In the genomic region with DNA sequence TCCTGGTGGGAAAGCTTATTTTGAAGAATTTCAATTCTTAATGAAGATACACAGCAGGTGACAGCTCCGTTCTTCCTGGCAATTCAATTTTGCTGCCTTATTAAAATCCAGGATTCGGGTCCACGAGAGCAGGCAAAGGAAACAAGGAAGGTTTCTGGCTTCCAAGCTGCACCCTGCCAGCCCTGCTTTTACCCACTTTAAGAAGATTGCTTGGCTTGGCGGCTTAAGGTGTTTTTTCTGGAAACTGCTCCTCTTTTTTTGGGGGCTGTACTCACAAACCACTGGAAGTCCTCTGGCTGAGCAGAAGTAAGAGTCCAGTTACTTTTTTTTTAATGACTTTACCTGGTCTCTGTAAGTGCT, we compare ENCODE assay signal across 15 mouse cellular contexts. TPM values are rescaled to one million over a fixed set of nuclear protein-coding genes. Genes with fewer than 3 reads are reported as not detected.
DNase-seq lines count a peak whose midpoint lies in the region; ATAC-seq lines count a peak whose summit lies in the region.
"Had no signal": no experiment of that assay in that cellular context is flagged by ENCODE, and none has a peak within 500 bp of the region (broad histone marks: within the 10 kb centered on the region; RNA-seq: fewer than 3 reads in every experiment).

No protein-coding gene starts in this region.

- 65% methylated on average over 4 of the region's 4 CpGs for WGBS in kidney, embryonic 16.5 days
- WGBS in embryonic facial prominence, embryonic 15.5 days = 41% methylated on average over 4 of the region's 4 CpGs
- 59% methylated on average over 4 of the region's 4 CpGs for WGBS in stomach, embryonic 14.5 days

- H3K4me3 ChIP-seq in kidney, embryonic 16.5 days (ENCODE audit: low read length) = no peak overlapping the region
- no peak overlapping the region for H3K4me3 ChIP-seq in embryonic facial prominence, embryonic 15.5 days (replicated peaks)
- no peak overlapping the region for H3K4me3 ChIP-seq in stomach, embryonic 14.5 days (ENCODE audit: low read depth, low read length)
- H3K4me3 ChIP-seq: midbrain, embryonic 12.5 days had no signal

- H3K27ac ChIP-seq in kidney, embryonic 16.5 days (ENCODE audit: low read length) = peak overlapping the region; percentile 19; the same call in 1 of the 2 replicates
- H3K27ac ChIP-seq in embryonic facial prominence, embryonic 15.5 days (replicated peaks) = peak overlapping the region; percentile 87
- peak overlapping the region; percentile 58 for H3K27ac ChIP-seq in stomach, embryonic 14.5 days (ENCODE audit: low read length)
- H3K27ac ChIP-seq: hindbrain, embryonic 14.5 days; midbrain, embryonic 12.5 days had no signal

- H3K36me3 ChIP-seq in kidney, embryonic 16.5 days (ENCODE audit: insufficient read depth, low read length) = no peaks in the 10 kb centered on the region
- no peaks in the 10 kb centered on the region for H3K36me3 ChIP-seq in embryonic facial prominence, embryonic 15.5 days
- H3K36me3 ChIP-seq in stomach, embryonic 14.5 days (ENCODE audit: control insufficient read depth, insufficient read depth, low read length) = no peaks in the 10 kb centered on the region
- H3K36me3 ChIP-seq: midbrain, embryonic 12.5 days had no signal

- no peaks in the 10 kb centered on the region for H3K27me3 ChIP-seq in kidney, embryonic 16.5 days (ENCODE audit: insufficient read depth, low read length)
- H3K27me3 ChIP-seq in embryonic facial prominence, embryonic 15.5 days = no peaks in the 10 kb centered on the region
- no peaks in the 10 kb centered on the region for H3K27me3 ChIP-seq in stomach, embryonic 14.5 days (ENCODE audit: control insufficient read depth, insufficient read depth, low read length)
- H3K27me3 ChIP-seq: midbrain, embryonic 12.5 days had no signal

- peak; percentile 90 for DNase-seq in heart, adult 11 months
- DNase-seq in heart, postnatal 4 days = no peak
- DNase-seq in kidney, postnatal 25 days = no peak
- DNase-seq in adrenal gland, adult (ENCODE audit: inconsistent age in 2 of 2, low spot score in 1 of 2) = no peak
- no peak for DNase-seq in cerebellum, adult 9-11 months
- DNase-seq: adrenal gland, postnatal 25 days; layer of hippocampus, adult 9-11 months; lung, adult 2 months; retina, postnatal 1 day; thymus, adult 18-20 months had no signal

- no peak overlapping the region for H3K4me2 ChIP-seq in kidney, embryonic 16.5 days (replicated peaks; ENCODE audit: low read depth, low read length)
- peak overlapping the region; percentile 31 for H3K4me2 ChIP-seq in embryonic facial prominence, embryonic 15.5 days (replicated peaks)
- no peak overlapping the region for H3K4me2 ChIP-seq in stomach, embryonic 14.5 days (replicated peaks; ENCODE audit: low read depth, low read length)
- H3K4me2 ChIP-seq: hindbrain, embryonic 14.5 days; midbrain, embryonic 12.5 days had no signal

- H3K9ac ChIP-seq in kidney, embryonic 16.5 days (replicated peaks; ENCODE audit: low read length) = no peak overlapping the region
- no peak overlapping the region for H3K9ac ChIP-seq in embryonic facial prominence, embryonic 15.5 days
- no peak overlapping the region for H3K9ac ChIP-seq in stomach, embryonic 14.5 days (replicated peaks; ENCODE audit: low read depth, low read length)
- H3K9ac ChIP-seq: hindbrain, embryonic 14.5 days; midbrain, embryonic 12.5 days had no signal

- H3K4me1 ChIP-seq in kidney, embryonic 16.5 days (ENCODE audit: insufficient read depth, low read length) = peaks cover 16% of the 10 kb centered on the region
- peaks cover 30% of the 10 kb centered on the region for H3K4me1 ChIP-seq in embryonic facial prominence, embryonic 15.5 days
- H3K4me1 ChIP-seq in stomach, embryonic 14.5 days (ENCODE audit: control insufficient read depth, insufficient read depth, low read length) = peaks cover 18% of the 10 kb centered on the region; the same call in 1 of the 2 replicates

- ATAC-seq in kidney, embryonic 16.5 days (ENCODE audit: low FRiP score, low TSS enrichment) = no peak
- no peak for ATAC-seq in embryonic facial prominence, embryonic 15.5 days (ENCODE audit: insufficient number of reproducible peaks, low FRiP score, low TSS enrichment, low read depth)
- ATAC-seq in stomach, embryonic 14.5 days (ENCODE audit: insufficient number of reproducible peaks, insufficient read depth, low FRiP score, low read depth) = no peak

- no peaks in the 10 kb centered on the region for H3K9me3 ChIP-seq in kidney, embryonic 16.5 days (ENCODE audit: low read length)
- no peaks in the 10 kb centered on the region for H3K9me3 ChIP-seq in embryonic facial prominence, embryonic 15.5 days (replicated peaks)
- no peaks in the 10 kb centered on the region for H3K9me3 ChIP-seq in stomach, embryonic 14.5 days (ENCODE audit: control insufficient read depth, low read depth, low read length)
- H3K9me3 ChIP-seq: midbrain, embryonic 12.5 days had no signal

RNA-seq across cellular contexts. Expression of a gene that starts 21.1 kb away (rescaled TPM):
- total RNA-seq in heart, postnatal 4 days (2021) = 100 to 1,000 TPM; 597 to 657 TPM
- polyA plus RNA-seq in kidney, embryonic 16.5 days (2015; fragmentation: Nextera tagmentation; extraction: Ambion mirVana) = 551 and 618 TPM in 2 replicates
- polyA plus RNA-seq in embryonic facial prominence, embryonic 15.5 days (2015; fragmentation: Nextera tagmentation; extraction: Ambion mirVana) = 2,269 and 2,307 TPM in 2 replicates
- 751 and 803 TPM in 2 replicates for polyA plus RNA-seq in stomach, embryonic 14.5 days (2014; fragmentation: Nextera tagmentation; extraction: Ambion mirVana)

Comparison
In these comparisons a context has a peak if more than half of its experiments do, and no peak if none do; other contexts are left out.
1. H3K27ac ChIP-seq: peak in every context shown above with its lines; median percentile 87 in embryonic facial prominence, embryonic 15.5 days; 58 in stomach, embryonic 14.5 days; 19 in kidney, embryonic 16.5 days.